Mouse (Mus musculus) megakaryocyte progenitor cell, adult 5-6 weeks (primary cell): ENCODE data around the gene Kazn. TPM values are rescaled to one million over a fixed set of nuclear protein-coding genes. Genes with fewer than 3 reads are reported as not detected.

Experiments used
- ATAC-seq: replicated peaks from 2 replicates; pipeline ENCODE4 v1.8.0; 2016; ENCODE audit warnings: mild to moderate bottlenecking, moderate TSS enrichment, inconsistent platforms; ENCODE audit not compliant: poor library complexity
- total RNA-seq, 2 experiments: library from RNA; stranded (forward) in 1 of 2; stranded (reverse) in 1 of 2; fragments of 157-497, 149-512 nt in 1 of 2; fragments of 200-1000 nt in 1 of 2; gene quantifications; 2 replicates each; pipeline versions ENCODE4 v1.2.3 to v1.2.4; 2015 to 2017

The Kazn gene
- total RNA-seq, 2 experiments from 2014 or later = 0.96 to 1.6 TPM

- peak; percentile 42; the same call in 1 of the 2 replicates for ATAC-seq
Measured at GRCm38 (mm10) chr4:142196626-142197025, 42.6 kb downstream of the Kazn start.

GRCm38 (mm10) chr4:142193780-142194179, 45.4 kb downstream of the Kazn start:
- ATAC-seq = no peak

- no peak for ATAC-seq
Measured at GRCm38 (mm10) chr4:142193151-142193578, 46.0 kb downstream of the Kazn start.

DNA sequence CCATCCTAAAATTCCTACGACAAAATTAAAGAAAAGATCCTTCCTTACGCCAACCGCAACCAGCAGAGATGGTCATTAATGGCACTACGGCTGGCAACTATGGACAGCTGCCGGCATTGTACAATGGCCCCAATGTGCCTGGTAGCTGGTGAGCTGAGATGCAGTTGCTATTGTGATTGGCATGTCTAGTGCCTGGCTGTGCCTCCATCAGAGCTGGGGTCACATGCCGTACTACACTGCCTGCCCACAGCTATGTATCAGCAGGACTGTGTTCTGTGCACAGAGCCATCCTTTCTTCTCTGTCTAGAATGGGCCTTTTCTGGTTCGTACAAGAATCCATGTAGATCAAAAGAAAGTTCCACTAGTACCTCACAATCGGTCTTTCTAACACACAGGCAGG, 49.2 kb downstream of the Kazn start:
- ATAC-seq = no peak

- no peak for ATAC-seq
Measured at GRCm38 (mm10) chr4:142188501-142188900, 50.7 kb downstream of the Kazn start.

GRCm38 (mm10) chr4:142186155-142186554, 53.0 kb downstream of the Kazn start:
- no peak for ATAC-seq

DNA sequence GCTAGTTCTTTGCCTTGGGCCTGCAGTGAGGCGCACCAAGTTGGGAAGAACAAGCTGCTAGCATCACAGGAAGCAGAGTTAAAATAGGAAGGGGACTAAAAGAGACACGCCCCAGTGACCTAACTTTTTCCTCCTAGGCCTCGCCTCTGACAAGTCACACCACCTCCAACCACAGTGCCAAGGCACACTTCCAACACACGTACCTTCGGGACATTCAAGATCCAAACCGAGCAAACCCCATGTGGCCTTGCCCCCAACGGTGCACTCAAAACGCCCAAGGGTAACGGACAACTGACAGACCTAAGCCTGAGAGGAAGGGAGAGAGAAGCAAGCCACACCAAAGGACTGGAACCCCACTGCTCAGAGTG, 53.7 kb downstream of the Kazn start:
- no peak for ATAC-seq

GRCm38 (mm10) chr4:142184852-142185532, 54.2 kb downstream of the Kazn start:
- no peak for ATAC-seq

DNA sequence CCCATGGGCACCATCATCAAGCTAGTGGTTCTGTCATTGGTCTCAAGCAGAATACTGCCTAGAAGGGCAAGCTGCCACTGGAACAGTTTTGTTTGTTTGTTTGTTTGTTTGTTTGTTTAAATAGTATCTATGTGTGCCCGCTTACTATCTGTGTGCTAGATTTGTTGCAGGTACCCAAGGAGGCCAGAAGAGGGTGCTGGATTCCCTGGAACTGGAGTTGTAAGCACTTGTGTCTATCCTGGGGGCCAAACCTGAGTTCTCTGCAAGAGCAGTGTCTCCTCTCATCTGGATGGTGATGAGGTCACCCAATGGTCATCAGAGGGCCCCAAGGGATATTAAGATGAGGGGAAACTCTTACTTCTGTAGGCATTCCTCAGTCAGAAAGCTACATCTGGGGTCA, 55.6 kb downstream of the Kazn start:
- ATAC-seq = no peak

GRCm38 (mm10) chr4:142183015-142183414, 56.2 kb downstream of the Kazn start:
- no peak for ATAC-seq

GRCm38 (mm10) chr4:142181646-142182045, 57.6 kb downstream of the Kazn start:
- no peak for ATAC-seq

DNA sequence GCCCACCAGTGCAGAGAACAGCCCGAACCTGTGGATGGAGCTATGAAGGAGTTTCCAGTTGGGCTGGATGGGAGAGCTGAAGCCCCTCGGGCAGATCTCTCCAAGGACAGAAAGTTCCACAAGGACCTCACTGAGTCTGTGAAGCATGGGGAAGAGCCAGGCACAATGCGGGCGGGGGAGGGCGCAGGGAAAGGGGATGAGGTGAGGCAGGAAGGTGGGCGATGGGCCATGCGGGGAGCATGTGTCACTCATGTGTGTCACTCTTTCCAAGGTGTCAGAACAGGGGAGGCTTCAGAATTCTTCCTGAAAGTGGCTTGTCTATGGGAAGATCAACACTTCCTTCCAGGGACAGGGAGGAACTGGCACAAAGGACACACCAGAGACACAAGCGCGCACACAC, 58.3 kb downstream of the Kazn start:
- no peak for ATAC-seq

- ATAC-seq = no peak
Measured at GRCm38 (mm10) chr4:142180289-142180688, 58.9 kb downstream of the Kazn start.

DNA sequence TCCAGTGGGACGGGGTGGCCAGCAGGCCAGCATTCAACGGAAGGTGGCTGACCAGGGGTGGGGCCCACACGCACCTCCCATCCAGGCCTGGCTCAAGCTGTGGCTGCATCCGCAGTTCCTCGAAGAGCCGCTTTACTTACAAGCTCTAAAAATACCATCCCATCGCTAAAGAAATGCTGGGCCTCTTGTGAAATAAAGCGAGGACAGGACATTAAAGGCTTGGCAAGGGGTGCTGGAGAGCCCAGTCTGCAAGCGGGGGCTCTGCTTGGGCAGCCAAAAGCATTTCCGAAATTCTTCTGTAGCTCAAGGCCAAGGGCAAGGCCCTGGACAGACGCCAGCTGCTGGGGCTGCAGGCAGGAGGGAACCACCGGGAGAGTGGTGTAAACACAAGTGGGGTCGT, 59.7 kb downstream of the Kazn start:
- ATAC-seq = no peak

DNA sequence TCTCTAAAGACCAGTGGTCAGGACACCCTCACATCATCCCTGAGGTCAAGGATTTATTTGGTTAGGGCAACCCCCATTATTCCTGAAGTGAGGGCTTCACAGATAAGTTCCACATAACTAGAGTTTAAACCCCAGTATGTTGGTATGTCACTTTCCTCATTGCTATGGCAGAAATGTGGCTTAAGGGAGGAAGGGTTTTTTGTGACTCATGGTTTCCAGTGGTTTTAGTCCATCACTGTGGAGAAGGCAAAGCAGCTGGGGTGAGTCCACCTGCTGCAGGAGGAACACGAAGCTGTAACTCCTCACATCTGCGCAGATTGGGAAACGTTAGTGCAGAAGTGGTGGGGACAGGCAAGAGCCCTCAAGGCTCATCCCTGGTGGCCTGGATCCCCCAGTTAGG, 62.5 kb downstream of the Kazn start:
- no peak for ATAC-seq

DNA sequence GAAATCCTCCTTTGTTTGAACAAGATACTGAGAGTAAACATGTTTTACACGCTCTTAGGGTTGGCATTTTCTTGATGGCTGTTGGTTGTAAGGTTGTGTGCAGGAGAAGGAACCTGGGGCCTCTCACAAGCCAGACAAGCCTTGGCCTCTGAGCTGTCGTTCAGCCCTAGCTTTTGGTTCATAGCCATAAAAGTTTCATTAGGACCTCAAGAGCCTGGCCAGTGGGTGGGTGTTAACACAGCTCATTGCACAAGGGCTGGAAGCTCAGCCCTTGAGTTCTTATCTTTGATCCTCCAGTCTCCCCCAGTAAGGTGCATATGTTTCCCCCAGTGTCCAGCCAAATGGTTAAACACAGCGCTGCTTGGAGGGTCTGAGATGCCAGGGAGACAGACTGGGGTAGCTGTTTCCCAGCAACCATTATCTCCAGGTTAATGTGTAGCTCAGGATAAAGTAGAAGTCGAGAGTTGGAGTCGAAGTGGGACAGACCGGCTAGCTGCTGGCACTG, 65.2 kb downstream of the Kazn start:
- ATAC-seq = no peak

- ATAC-seq = no peak
Measured at GRCm38 (mm10) chr4:142172942-142173341, 66.3 kb downstream of the Kazn start.

GRCm38 (mm10) chr4:142171788-142172497, 67.3 kb downstream of the Kazn start:
- no peak for ATAC-seq

DNA sequence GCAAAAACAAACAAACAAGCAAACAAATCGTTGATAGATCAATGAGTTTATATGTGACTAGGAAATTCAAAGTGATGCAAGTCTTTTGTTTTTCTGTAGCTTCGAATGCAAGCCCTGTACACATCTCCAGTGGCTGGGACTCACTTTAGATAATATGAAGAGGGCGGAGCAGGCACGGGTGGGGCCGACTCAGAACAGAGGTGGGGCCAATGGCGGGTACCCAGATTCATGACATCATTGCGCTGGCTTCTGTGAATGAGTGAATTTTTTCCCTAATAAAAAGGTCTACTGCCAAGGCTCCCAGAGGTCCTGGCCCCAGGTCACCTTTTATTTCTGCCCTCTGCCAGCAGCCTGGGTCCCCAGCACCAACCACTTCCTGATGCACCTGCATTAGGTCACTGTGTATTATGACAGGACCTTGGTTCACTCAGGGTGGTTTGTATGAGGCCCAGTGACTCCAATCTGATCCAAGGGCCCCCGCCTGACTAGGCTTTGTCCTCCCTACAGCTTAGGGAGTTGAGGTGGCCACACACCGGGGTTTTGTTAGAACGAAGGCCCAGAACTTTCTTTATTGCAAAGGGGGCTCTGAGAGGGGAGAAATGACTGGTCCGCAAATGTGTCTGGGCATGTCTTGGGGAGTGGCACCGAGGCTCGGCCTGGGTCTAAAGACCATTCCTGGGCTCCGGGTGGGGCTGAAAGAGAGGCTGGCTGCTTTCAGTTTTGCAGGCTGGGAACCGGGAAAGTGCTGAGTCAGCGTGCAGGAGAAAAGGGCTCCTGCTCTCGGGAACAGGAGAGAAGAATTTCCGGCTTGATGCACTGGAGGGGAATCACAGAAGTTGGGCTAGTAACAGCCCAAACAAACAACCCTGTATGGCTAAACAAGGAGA, 68.1 kb downstream of the Kazn start:
- no peak for ATAC-seq

DNA sequence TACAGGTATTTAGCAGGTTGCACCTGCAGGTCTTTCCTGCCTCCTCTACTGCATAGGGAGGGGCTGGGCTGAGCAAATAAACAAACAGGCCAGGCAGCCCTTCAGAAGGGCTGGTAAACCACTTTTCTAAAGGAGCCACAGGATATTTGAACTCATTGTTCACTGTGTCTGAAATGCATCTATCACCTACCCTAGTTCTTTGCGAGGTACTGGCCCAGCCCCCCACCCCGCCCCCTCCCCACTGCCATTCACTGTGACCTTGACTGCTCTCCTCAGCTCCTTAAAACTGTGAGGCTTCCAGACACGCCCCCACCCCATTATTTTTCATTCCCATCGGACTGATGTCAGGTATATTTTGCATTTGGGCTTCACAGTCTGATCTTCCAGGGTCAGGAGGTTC, 69.6 kb downstream of the Kazn start:
- no peak for ATAC-seq

- no peak for ATAC-seq
Measured at GRCm38 (mm10) chr4:142168352-142168751, 70.8 kb downstream of the Kazn start.
